In genomic region chr17:46041223-46041622, GRCm38 (mm10) we compare ENCODE assay signal across 8 mouse cellular contexts. TPM values are rescaled to one million over a fixed set of nuclear protein-coding genes. Genes with fewer than 3 reads are reported as not detected.
DNase-seq lines count a peak whose midpoint lies in the region; ATAC-seq lines count a peak whose summit lies in the region.

No protein-coding gene starts in this region.

- DNase-seq in adrenal gland, adult (ENCODE audit: inconsistent age in 2 of 2, low spot score in 1 of 2), result peak; percentile 34 to 79
- no peak for DNase-seq in adrenal gland, adult 8-10 months
- peak; percentile 44 for DNase-seq in retina, postnatal 1 day
- DNase-seq in retina, embryonic 14.5 days (ENCODE audit: low spot score), result no peak
- DNase-seq in kidney, postnatal 36 days, result peak; percentile 40 to 74
- no peak for DNase-seq in cerebellum, adult 9-10 months
- no peak for DNase-seq in layer of hippocampus, adult 9-11 months

- ATAC-seq in megakaryocyte-erythroid progenitor cell, adult 5-6 weeks (replicated peaks; ENCODE audit: low FRiP score, low TSS enrichment, poor library complexity, severe bottlenecking), result peak; percentile 82

RNA-seq across cellular contexts. Expression of gene Vegfa, which starts 9.1 kb away (rescaled TPM):
- 100 to 1,000 TPM; 270 to 756 (median 501) TPM for total RNA-seq in adrenal gland, adult 8-10 months (2022)
- 8.8 and 12.5 TPM in 2 replicates for total RNA-seq in megakaryocyte-erythroid progenitor cell, adult 5-6 weeks (2014; fragmentation: Nextera tagmentation)
- total RNA-seq in megakaryocyte-erythroid progenitor cell, adult 5-6 weeks (2017), result 15.2 and 17.2 TPM in 2 replicates

Comparison
In these comparisons a context has a peak if more than half of its experiments do, and no peak if none do; other contexts are left out.
1. DNase-seq: peak in adrenal gland, adult (2 of 2), retina, postnatal 1 day (single experiment) and kidney, postnatal 36 days (2 of 2); none in adrenal gland, adult 8-10 months (single experiment), retina, embryonic 14.5 days (single experiment), cerebellum, adult 9-10 months (single experiment) and layer of hippocampus, adult 9-11 months (single experiment).
2. RNA of gene Vegfa, which starts 9.1 kb away (total RNA-seq): 270 to 756 TPM in adrenal gland, adult 8-10 months; 8.8 to 17.2 TPM in megakaryocyte-erythroid progenitor cell, adult 5-6 weeks; every median in the first group is over 10 times any median in the second.